Mouse (Mus musculus) limb, embryonic 10.5 days (tissue): ENCODE measurements around the gene Snx20. TPM values are rescaled to one million over a fixed set of nuclear protein-coding genes. Genes with fewer than 3 reads are reported as not detected.

Source experiments
- DNase-seq: peaks from one replicate; pipeline ENCODE4 v3.0.0-alpha.2; 2017; ENCODE audit warnings: low spot score
- H3K27ac ChIP-seq: fragments of 300-500 bp; sonication (generic); 2 replicates; pipeline ENCODE4 v1.5.1; 2016; ENCODE audit warnings: mild to moderate bottlenecking
- H3K27me3 ChIP-seq: fragments of 300-500 bp; sonication (generic); 2 replicates; pipeline ENCODE4 v1.6.1; 2016; ENCODE audit warnings: low read depth, mild to moderate bottlenecking; ENCODE audit not compliant: poor library complexity, severe bottlenecking
- H3K36me3 ChIP-seq: fragments of 300-500 bp; sonication (generic); 2 replicates; pipeline ENCODE4 v1.6.1; 2016; ENCODE audit warnings: mild to moderate bottlenecking, moderate library complexity
- H3K4me1 ChIP-seq: fragments of 300-500 bp; sonication (generic); 2 replicates; pipeline ENCODE4 v1.6.1; 2016
- H3K4me3 ChIP-seq: fragments of 300-500 bp; sonication (generic); 2 replicates; pipeline ENCODE4 v1.5.1; 2016; ENCODE audit warnings: mild to moderate bottlenecking, moderate library complexity
- H3K9me3 ChIP-seq: fragments of 300-500 bp; sonication (generic); replicated peaks from 2 replicates; pipeline ENCODE4 v1.6.1; 2016; ENCODE audit warnings: mild to moderate bottlenecking
- WGBS: fragments of 180-500 bp; shearing (Covaris S2); methylation state at CpG from one replicate; pipeline ENCODE4 v1.1.7; 2016; 5-methylcytosine and 5-hydroxymethylcytosine counted together
- polyA plus RNA-seq: library from polyadenylated mRNA; unstranded; fragments of >200 nt; fragmentation: Nextera tagmentation; extraction: Ambion mirVana; gene quantifications from 2 replicates; pipeline ENCODE4 v1.2.1, GENCODE M21; 2016

Snx20 gene
- polyA plus RNA-seq, 1 experiment from 2014 or later, result 0.63 TPM

- no peak overlapping the region for H3K4me3 ChIP-seq
- H3K4me1 ChIP-seq, result peaks cover 32% of the 10 kb centered on the region
- peaks cover 83% of the 10 kb centered on the region for H3K36me3 ChIP-seq
- no peak overlapping the region for H3K27ac ChIP-seq
- H3K9me3 ChIP-seq, result no peaks in the 10 kb centered on the region
- DNase-seq, result no peak
- 93% methylated on average over 7 of the region's 7 CpGs for WGBS
- H3K27me3 ChIP-seq, result no peaks in the 10 kb centered on the region
These were observed 55.1 kb downstream of the Snx20 start for GRCm38 (mm10) chr8:88580785-88581184.

DNA sequence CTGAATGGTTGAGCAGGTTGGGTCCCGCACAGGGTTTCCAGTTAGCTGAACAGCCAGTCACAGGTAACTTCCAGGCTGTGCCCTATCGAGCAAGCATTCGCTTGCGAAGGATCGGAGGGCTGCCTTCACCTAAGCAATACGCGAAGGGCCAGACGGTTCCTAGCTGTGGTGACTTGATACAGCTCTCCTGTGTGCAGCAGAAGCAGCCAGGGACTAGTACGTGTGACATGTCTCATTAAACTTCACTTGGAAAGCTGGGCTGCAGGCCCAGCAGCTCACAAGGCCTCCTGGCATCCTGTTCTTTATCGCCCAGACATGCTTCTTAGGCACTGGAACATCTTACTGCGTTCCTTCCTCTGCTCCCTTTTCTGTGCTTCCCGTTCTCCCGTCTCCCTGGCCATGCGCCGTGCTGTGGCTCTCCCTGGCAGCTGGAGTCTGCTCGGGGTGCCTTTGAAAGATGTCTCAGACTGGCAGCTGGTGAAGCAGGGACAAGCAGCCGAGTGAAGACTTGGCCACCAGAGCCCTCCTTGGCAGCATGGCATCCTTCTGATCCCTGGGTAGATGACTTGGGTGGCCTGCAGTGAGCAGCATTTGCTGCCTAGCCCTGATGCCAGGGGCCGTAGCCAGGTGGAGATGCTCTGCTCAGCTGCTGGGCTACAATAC, 56.1 kb downstream of the Snx20 start:
- no peaks in the 10 kb centered on the region for H3K9me3 ChIP-seq
- WGBS, result 90% methylated on average over 18 of the region's 18 CpGs
- peaks cover 32% of the 10 kb centered on the region for H3K4me1 ChIP-seq
- no peak overlapping the region for H3K4me3 ChIP-seq
- H3K27me3 ChIP-seq, result no peaks in the 10 kb centered on the region
- no peak for DNase-seq
- H3K27ac ChIP-seq, result peak overlapping the region; percentile 42; the same call in 1 of the 2 replicates
- peaks cover 83% of the 10 kb centered on the region for H3K36me3 ChIP-seq

DNA sequence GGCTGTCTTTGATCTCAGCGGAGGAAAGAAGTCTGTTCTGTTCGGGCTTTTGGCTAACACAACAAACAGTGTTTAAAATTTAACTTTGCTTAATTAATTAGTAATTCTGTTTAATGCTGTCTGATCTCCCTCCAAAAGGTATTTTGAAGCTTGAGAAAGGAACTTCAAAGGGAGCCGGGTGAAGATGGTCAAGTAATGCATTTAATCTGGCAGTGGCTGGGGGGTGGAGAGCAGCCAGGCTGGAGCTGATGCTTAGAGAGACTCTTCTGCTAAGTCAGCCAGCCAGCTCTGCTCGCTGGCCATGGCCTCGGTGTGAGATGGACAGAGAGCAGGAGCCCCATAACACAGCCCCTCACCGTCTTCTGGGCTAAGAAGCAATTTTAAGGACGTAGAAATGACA, 56.7 kb downstream of the Snx20 start:
- peak overlapping the region; percentile 42; the same call in 1 of the 2 replicates for H3K27ac ChIP-seq
- 43% methylated on average over 7 of the region's 7 CpGs for WGBS
- H3K4me1 ChIP-seq, result peaks cover 32% of the 10 kb centered on the region

GRCm38 (mm10) chr8:88578413-88579175, 57.3 kb downstream of the Snx20 start:
- H3K36me3 ChIP-seq, result peaks cover 84% of the 10 kb centered on the region
- WGBS, result 75% methylated on average over 14 of the region's 14 CpGs
- no peak overlapping the region for H3K4me3 ChIP-seq
- DNase-seq, result no peak
- peaks cover 32% of the 10 kb centered on the region for H3K4me1 ChIP-seq
- H3K27me3 ChIP-seq, result no peaks in the 10 kb centered on the region
- H3K27ac ChIP-seq, result peak overlapping the region; percentile 42; the same call in 1 of the 2 replicates
- no peaks in the 10 kb centered on the region for H3K9me3 ChIP-seq

More for the DNA sequence above, 56.7 kb downstream of the Snx20 start:
- H3K27me3 ChIP-seq, result no peaks in the 10 kb centered on the region
- no peak overlapping the region for H3K4me3 ChIP-seq
- peaks cover 84% of the 10 kb centered on the region for H3K36me3 ChIP-seq
- no peaks in the 10 kb centered on the region for H3K9me3 ChIP-seq
- DNase-seq, result no peak

DNA sequence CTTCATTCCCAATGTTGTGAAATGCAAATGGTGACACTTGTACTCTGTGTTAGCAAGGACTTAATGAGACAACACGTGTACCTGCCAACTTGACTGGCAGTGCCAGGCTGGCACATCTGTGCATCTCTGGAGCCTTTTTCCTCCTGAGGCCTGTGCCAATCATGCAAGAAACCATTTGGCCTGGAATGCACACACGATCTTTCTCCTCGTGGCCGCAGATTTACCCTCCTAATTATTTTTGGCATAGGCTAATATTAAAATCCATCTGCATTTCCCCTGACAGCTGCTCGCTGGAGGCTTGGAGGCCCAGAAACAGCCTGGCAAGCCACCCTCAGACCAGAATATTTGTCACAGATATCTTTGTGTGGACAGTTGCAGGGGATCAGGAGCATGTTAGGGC, 58.3 kb downstream of the Snx20 start:
- no peak for DNase-seq
- no peaks in the 10 kb centered on the region for H3K27me3 ChIP-seq
- WGBS, result 93% methylated on average over 5 of the region's 5 CpGs
- H3K4me1 ChIP-seq, result peaks cover 32% of the 10 kb centered on the region
- peaks cover 76% of the 10 kb centered on the region for H3K36me3 ChIP-seq
- no peak overlapping the region for H3K27ac ChIP-seq
- H3K4me3 ChIP-seq, result no peak overlapping the region
- no peaks in the 10 kb centered on the region for H3K9me3 ChIP-seq

Other genes starting within 250 kb of the Snx20 start
- 55.4 and 60.7 TPM in 2 replicates for gene Nkd1, start 114.8 kb downstream of the Snx20 start, polyA plus RNA-seq
- 0.10 and 0.18 TPM in 2 replicates for gene Nod2, start 11.2 kb upstream of the Snx20 start, polyA plus RNA-seq
- 8.2 and 13.4 TPM in 2 replicates for gene Cyld, start 60.9 kb upstream of the Snx20 start, polyA plus RNA-seq